Mouse (Mus musculus) spleen, adult 18-20 months (tissue): Measurements from ENCODE around the gene Krtap20-2.
"Not testable (repeated sequence)": the region's sequence is repeated elsewhere in the genome, so short reads cannot be mapped to it uniquely, and the experiment has no call there.

ENCODE experiments used
- DNase-seq, 2 experiments: peaks; one replicate each; pipeline ENCODE4 v3.0.0; 2022; ENCODE audit warnings: mixed read lengths in 2 of 2

Krtap20-2 gene

GRCm38 (mm10) chr16:89205561-89205960 lies at the start of gene Krtap20-2:
Gene Krtap20-2, plus strand, starts transcription at chr16:89205861.
- no peak for DNase-seq

- no peak for DNase-seq
These were observed 48.0 kb upstream of the Krtap20-2 start, which contains the start of gene Gm9789 for GRCm38 (mm10) chr16:89157652-89158051. Gene Gm9789, plus strand, starts transcription at chr16:89157952.

GRCm38 (mm10) chr16:89169190-89169589 lies 36.5 kb upstream of the Krtap20-2 start, which contains the start of gene Gm7735:
Gene Gm7735, plus strand, starts transcription at chr16:89169490.
- not testable (repeated sequence) for DNase-seq

- no peak for DNase-seq
These were observed 31.2 kb upstream of the Krtap20-2 start, which contains the start of gene 1110057P08Rik for GRCm38 (mm10) chr16:89174435-89174834. Gene 1110057P08Rik, plus strand, starts transcription at chr16:89174735.

- no peak for DNase-seq
These were observed 17.0 kb upstream of the Krtap20-2 start for GRCm38 (mm10) chr16:89188621-89189020.
